Mouse (Mus musculus): ENCODE data around the gene Rab5b.

Rab5b gene

DNA sequence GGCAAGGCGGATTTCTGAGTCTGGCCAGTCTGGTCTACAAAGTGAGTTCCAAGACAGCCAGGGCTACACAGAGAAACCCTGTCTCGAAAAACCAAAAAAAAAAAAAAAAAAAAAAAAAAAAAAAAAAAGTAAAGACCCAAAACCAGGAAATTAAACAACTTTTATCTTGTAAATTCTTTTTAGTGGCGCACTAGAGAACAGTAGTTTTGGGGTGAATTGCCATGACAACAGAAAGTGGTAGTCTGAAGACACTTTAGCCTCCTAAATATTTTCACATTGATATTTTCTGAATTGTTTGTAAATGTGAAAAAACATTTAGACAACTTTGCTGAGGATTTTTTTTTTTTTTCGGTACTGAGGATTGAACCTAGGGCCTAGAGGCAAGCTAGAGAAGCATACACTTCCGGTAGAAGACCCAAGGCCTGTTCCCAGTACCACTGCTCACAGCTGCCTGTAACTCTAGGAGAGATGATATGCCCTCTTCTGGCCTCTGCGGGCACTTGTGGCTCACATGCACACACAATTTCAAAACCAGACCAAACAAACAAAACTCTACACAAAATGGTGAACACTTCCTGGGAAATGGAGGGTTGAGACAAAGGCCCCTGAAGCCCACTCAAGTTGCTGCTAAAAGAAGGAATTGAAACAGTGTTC is 1.1 kb upstream of the Rab5b start:
- DNase-seq = no peak

DNA sequence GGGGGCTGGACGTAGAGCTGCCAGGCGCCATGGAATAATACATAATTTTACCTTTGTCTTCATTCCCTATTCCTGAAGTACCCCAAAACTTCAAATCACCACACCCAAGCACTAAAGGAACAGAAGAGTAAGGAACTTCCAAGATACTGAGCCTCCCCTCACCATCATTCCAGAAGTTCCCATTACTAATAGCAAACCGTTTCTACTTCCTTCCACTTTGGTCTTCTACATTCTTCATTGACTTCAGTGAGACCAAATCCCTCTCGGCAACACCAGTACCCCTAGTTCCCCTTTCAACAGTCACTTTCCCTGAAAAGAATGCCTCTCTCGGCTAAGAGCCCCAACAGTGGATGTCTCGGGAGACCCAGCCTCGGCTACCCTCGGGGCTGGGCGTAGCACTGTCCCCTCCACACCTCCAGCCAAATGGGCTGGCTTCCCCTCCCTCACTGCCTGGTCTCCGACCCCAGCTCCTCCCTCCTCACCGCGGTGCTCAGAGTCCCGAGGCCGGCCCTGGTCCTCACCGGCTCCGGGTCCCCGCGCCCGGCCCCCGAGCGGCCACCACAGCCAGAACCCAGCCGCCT is 563 bp downstream of the Rab5b start:
- no peak for DNase-seq

DNA sequence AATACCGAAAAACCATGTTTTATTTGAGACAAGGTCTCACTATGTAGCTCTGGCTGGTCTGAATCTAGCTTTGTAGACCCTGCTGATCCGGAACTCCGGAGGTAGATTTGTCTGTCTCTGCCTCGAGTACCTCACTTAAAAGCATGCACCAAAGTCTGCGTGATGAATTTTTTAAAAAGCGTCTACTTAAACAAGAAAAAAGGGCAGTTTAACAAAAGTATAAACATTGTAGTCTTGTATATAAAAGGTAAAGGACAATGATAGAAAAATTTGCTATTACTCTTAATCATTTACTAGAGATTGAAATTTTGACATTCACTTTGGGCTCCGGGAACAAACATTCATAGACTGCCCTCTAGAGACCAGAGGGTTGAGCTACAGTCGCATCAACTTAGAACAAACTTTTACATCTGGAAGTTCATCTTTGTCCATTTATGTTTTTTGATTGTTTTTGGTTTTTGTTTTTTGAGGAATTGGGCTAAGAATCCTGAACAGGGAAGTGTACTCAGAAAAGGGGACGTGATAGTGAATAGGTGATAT is 21.5 kb downstream of the Rab5b start:
- DNase-seq = no peak

DNA sequence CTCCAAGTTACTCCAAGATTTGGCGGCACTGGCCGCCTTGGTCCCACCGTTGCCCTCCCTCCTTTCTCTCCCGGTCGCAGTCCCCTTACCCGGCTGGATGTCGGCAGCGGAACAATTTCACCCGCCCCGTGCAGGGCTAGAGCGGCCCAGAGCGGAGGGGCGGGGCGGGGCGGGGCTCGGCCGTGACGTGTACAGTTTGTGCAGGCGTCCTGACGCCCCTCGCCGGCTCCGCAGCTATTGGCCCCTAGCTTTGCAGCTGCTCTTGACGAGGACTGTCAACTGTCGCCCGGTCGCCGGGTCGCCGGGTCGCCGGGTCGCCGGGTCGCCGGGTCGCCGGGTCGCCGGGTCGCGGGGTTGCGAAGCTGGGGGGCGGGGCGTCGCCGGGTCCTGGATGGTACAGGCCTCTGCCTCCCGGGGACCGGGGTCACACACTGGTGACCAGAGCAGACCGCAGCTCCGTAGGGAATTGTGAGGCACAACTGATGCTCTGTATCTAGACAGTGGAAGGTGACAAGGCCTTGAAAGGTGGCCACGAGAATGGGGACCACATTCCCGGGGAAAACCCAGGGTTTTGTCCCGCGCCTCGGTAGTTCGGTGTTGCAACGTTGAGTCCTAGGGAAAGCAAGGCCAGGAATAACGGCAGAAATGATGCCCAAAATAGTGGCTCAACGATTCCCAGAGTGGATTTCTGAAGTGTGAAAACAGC is 22.1 kb downstream of the Rab5b start, which contains the start of gene Suox:
Suox (minus strand) TSS at position 311 of the 706 bp plus-strand sequence.
- DNase-seq = peak; percentile 82

DNA sequence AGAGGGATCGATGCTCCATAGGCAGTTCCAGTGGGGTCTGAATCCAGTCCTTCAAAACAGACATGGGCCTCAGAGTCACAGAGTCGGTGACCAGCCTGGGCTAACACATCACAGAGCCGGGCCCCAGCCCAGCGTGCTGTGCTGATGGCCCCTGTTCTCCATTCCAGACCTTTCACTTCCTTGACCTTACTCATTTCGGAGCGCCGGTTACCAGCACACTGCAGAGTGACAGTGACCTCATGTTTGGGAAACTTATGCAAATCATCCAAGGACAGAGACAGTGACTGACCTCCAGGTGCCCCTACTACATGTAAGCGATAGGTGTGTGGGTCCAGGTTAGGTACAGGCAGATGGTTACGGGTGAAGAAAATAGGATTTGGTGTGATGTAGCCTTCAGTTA is 24.9 kb downstream of the Rab5b start:
- DNase-seq = no peak

DNA sequence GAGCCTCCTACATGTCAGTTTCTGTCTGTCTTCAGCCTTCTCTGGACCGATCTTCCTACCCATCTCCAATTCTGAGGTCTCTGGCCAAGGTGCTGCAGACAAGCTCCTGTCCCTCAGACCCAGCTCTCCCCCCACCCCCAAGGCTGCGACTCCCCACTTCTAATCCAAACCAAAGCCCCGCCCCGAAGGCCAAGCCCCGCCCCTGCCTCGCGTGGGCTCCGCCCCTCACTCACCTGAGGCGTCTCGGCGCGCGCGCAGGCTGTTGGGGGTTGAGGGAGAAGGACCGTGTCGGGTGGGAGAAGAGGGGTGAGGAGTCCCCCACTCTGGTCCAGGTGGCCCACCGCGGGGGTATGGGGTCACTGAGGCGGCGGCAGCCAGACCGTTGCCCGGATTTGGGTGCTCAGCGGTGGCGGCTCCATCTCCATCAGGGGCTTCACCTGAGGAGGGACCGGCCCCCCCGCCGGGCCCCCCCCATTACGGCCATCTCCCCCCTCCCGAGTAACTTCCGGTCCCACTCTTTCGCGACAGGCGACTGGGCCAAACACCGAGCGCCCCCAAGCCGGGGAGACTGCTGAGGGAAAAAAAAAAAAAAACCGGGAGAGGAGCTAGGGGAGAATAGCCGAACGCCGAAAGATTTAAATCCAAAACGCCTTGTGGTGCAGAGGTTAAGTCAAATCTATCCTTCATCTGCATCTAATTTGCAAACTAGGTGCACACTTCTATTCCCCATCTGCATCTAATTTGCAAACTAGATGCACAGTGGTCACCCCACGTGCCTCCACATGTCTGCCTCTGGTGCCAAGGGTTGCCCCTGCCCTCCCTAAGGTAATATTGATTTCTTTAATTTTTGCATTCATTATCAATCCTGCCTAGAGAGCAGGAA is 27.0 kb downstream of the Rab5b start:
- DNase-seq = peak; percentile 71

DNA sequence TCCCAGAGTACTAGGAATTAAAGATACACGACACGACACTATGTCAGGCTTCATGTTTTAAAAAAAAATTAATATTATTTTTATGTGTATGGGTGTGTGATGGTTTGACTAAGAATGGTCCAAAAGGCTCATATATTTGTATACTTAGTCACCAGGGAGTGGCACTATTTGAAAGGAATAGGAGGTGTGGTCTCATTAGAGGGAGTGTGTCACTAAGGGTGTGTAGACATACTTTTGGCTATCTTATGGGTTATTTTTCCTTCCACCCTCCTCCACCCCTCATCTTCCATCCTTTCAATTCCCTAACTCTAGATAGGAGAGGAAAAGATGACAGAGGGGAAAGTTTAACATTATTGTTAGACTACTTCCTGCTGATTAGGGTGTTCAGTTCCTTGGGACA is 30.3 kb downstream of the Rab5b start:
- DNase-seq = no peak

DNA sequence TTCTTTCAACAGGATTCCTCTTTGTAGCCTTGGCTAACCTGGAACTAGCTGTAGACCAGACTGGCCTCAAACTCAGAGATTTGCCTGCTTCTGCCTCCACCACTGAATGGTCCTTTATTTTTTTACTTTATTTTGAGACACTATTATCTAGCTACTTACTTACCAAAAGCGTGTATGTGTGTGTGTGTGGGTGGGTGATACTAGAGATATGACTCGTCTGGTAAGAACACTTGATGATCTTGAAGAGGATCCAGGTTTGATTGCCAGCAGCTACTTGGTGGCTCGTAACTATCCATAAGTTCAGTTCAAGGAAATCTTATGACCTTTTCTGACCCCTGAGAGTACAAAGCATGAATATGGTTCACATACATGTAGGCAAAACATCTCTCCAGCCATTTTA is 30.8 kb downstream of the Rab5b start:
- no peak for DNase-seq

DNA sequence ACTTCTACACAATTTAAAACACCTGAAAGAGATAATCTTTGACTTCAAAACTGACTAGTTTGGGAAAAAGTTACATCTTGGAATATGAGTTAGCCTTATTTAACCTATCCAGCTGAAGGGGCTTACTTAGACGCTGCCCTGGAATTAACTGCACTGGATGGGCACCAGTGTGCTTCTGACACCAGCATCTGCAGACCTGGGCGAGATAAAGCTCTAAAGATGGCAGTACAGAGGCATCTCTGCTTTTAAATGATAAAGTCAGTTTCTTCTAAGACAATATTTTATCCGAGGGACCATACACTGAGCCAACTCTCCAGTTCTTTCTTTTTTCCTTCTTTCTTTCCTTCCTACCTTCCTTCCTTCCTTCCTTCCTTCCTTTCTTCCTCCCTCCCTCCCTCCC is 31.3 kb downstream of the Rab5b start:
- no peak for DNase-seq

DNA sequence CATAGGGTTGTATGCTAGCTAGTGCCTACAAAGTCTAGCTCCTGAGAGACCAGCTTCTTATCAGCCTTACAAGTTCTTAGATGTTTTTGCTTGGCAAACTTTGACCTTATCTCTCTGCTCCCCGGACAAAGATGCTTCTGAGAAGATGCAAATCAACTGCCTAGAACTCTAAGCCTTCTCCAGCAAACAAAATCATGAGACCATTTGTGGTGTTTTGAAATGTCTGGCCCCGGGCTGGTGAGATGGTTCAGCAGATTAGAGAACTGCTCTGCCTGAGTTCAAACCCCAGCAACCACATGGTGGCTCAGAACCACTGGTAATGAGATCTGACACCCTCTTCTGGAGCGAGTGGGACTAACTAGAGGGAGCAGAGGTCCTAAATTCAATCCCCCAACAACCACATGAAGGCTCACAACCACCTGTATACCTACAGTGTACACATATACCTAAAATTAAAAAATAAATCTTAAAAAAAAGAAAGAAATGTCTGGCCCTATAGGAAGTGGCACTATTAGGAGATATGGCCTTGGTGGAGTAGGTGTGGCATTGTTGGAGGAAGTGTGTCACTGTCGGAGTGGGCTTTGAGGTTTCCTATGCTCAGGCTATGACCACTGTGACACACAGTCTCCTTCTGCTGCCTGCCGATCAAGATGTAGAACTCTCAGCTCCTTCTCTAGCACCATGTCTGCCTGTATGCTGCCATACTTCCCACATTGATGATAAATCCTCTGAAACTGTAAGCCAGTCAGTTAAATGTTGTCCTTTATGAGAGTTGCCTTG is 32.4 kb downstream of the Rab5b start:
- no peak for DNase-seq

DNA sequence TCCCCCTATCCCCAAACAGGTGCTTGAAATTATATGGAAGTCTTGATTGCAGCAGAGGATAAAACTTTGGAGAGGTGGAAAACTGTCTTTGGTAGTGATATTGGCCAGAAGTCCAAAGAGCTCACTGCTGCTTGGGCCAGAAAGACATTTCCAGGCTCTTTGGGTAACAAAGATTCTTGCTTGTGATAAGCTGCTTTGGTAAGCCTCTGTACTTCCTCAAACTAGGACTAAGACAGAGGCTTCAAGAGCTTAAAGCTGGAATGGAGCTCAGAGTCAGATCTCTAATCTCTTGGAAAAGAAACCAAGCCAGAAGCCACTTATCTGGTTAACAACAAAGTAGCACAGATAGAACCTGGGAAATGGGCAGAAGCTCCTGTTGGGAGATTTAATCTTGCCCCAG is 33.6 kb downstream of the Rab5b start:
- DNase-seq = no peak

DNA sequence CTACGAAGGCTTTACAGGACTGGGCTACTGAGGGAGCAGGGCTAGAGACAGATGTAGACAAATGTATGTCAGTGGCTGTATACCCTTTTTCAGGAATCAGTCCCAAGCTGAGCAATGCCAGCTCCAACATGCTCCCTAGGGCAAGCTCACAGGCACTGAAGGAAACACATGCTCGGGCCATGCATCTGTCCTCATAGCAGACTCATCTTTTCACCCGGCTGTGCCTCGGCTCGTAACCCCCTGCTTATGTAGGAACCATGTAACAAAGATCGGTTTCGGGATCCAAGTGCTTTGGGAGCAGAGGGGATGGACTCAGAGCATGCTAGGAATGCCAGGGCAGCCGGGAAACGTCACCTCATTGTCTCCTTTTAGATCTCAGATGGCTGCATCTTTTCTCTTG is 36.6 kb downstream of the Rab5b start:
- no peak for DNase-seq

DNA sequence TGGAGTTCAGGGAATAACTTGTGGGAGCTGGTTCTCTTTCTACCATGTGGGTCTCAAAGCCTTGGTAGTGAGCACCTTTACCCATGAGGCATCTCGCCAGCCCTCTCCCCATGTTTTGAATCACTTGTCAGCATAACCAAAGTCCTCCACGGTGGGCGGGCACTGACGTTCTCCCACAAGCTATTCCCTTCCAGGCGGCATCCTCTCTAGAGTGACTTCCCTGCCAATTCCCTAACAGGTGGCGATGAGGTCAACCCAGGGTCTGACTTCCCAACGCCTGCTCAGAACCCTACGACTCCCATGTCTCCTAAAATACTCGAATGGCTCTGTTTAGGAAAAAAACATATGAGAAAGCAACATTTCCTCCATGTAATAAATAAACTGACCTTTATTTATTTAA is 38.2 kb downstream of the Rab5b start:
- no peak for DNase-seq

DNA sequence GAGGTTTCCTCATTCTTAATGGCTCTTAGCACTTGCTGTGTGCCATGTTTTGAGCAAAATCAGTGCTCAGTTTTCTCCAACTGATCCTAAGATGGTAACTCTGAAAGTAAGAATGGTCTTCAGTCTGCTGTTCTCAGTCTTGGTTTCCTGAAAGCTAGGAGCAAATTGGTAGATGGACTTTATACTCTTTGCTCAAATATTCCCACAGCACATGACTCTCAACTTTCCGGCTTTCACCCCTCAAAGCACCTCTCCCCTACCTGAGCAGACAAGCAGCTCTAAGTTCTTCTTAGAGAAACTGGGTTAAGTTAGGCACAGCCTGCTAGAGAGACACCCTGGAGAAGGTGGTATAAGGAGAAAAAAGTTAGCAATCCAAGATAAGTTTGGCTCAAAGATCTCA is 39.3 kb downstream of the Rab5b start:
- DNase-seq = no peak

DNA sequence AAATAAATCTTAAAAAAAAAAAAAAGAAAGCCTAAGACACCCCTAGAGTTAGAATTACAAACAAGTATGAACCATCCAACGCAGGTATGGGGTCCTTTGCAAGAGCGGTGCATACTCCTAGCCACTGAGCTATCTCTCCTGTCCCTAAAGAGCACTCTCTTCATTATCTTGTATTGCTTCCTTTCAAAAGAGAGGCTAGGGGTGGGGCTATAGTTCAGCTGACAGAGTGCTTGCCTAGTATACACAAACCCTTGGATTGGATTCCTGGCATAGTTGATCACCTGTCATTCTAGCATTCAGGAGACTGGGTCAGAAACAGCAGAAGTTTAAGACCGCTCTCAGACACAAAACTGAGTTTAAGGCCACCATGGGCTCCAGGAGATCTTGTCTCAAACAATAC is 40.8 kb downstream of the Rab5b start:
- no peak for DNase-seq

DNA sequence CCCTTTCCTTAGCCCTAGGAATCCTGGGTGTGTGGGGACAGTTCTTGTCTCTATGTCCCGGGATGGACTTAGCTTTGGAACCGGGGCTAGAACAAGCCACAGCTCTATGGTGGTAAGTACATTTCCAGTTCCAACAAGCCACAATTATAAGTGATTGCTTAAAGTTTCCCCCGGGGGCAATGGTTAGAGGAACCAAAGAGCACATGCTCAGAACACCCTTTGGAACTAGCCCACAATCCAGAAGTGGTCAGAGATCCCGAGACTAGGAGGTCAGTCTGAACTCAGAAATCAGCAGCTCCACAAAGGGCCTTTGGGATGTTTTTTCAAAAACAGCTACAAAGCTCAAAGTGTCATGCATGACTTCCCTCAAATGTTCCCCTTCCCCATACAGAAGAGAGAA is 42.2 kb downstream of the Rab5b start:
- no peak for DNase-seq

DNA sequence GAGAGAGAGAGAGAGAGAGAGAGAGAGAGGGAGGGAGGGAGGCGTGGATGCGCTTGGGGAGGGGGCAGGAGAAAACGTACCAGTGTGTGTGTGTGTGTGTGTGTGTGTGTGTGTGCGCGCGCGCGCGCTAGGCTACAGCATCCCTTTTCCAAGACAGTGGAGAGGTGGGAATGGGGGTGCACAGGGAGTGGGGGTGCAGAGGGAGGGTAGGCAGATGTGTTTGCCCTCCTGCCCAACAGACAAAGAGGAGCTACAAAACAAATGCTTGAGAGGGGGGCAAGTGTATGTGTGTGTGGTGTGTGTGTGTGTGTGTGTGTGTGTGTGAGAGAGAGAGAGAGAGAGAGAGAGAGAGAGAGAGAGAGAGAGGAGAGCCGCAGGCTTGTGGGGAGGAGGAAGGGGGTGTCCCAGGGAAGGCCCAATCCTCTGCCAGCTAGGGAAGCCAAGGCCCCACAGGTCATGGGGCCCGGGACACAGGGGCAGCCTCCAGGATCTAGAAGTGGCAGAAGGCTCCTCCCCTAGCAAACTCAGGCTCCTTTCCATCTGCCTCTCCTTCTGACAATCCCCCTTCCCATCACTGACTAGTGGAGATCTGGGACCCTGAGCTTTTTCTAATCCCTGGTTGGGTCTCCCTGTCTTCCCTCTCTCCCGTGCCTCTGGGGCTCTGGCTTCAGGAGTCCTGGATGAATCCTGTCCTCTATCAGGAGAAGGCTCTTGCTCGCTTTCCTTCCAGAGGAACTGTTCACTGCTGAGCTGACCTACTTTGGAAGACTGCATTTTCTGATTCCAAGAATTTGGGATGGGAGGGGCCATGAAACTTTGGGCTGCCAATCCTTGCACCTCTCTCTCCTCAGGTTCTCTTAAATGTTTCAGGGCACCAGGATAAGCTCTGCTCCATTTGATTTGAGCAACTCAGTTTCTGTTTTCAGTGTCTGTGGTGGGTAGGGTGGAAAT is 49.6 kb downstream of the Rab5b start:
- peak; percentile 42 for DNase-seq

DNA sequence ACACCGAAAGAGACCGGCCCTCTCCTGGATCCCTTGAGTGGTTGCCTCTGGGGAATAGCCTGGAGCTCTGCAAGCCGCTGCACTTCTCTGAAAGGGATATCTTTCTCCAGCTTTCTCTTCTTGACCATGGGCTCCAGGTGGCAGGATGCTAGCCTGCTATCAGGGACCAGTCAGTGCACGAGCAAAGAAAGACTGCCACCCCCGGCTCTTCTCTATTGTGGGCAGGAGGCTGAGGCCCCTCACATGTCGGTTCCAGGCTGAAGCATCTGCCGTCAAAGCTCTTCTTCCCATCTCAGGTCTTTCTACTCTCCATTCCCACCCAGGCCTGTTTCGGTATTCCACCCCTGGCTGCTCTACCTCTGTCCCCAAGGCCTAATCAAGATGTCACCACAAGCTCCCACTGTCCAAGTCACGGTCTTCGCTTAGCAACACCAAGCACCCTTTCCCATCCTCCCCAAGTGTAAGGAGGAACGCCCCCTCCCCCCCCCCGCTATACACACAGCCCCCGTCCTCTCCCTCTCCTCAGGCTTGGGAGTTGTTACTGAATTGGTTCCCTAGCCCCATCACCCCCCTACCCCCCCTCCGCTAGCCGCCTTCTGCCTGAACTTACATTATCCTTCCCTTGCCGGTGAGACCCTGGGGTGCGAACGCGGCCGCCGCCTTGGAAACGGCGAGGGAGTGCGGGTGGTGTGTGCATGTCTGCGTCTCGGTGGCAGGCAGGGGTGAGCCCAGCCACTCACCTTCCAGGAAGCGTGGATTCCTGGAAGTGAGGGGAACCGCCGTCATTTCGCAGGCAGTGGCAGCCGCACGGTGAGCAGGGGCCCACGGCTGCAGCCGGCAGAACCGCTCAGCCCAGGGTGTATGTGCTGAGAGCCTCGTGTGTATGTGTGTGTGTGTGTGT is 50.7 kb downstream of the Rab5b start, which contains the start of gene Ikzf4:
Ikzf4 (minus strand) TSS at position 881 of the 901 bp plus-strand sequence.
- peak; percentile 52 for DNase-seq

DNA sequence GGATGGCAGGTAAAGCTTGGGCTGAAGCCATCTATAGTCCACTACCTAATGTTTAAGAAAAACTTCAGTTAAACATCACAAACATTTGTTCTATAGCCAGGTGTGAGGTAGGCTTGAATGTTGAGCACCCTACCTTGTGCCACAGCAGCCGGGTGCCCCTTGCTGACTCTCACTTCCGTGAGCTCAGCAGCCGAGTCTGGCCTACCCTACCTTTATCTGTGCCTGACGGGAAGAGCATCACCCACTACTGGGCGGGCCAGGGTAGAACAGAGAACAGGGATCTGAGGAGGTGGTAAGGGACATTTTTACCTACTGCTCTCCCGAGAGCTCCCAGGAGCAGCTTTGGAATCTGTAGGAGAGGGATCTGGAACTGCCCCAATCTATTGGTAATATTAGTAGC is 53.3 kb downstream of the Rab5b start:
- DNase-seq = no peak

DNA sequence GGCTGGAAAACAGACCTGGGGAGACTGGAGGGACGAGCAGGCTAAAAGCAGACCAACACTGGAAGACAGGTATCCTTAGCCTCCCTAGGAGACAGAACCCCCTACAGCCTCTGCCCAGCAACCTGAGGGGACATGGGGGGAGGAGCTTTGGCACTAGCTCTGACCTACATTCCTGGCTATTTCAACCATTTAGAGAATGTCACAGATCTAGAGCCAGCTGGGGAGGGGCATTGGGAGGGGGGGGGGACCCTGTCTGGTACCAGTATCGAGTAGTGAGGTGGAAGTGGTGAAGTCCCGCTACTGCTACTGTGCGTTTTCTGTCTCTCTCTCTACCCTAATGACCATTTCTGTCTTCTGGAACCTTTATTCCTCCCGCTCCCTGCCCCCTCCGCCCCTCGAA is 54.2 kb downstream of the Rab5b start:
- no peak for DNase-seq

Measured in right cerebral cortex, postnatal 25 days (tissue).